Mouse (Mus musculus) liver, adult 2 months (tissue): ENCODE data around the gene Btk. TPM values are rescaled to one million over a fixed set of nuclear protein-coding genes. Genes with fewer than 3 reads are reported as not detected.

Experiments used
- DNase-seq: peaks from one replicate; pipeline ENCODE4 v3.0.0-alpha.2; 2011; ENCODE audit warnings: low read depth, low spot score; ENCODE audit errors: extremely low read depth
- H3K27ac ChIP-seq: fragments of 200-500 bp; replicated peaks from 2 replicates; pipeline ENCODE4 v1.5.1; 2012; ENCODE audit warnings: low read depth, mild to moderate bottlenecking, control low read depth, inconsistent platforms, low read length; ENCODE audit not compliant: insufficient read depth
- H3K27me3 ChIP-seq: fragments of 200-500 bp; 2 replicates; pipeline ENCODE4 v1.6.1; 2012; ENCODE audit warnings: mild to moderate bottlenecking, moderate library complexity, low read length, inconsistent platforms; ENCODE audit not compliant: control insufficient read depth, insufficient read depth
- H3K36me3 ChIP-seq: fragments of 200-500 bp; 2 replicates; pipeline ENCODE4 v1.6.1; 2012; ENCODE audit warnings: low read length, inconsistent platforms; ENCODE audit not compliant: control insufficient read depth, insufficient read depth
- H3K4me1 ChIP-seq: fragments of 200-500 bp; 2 replicates; pipeline ENCODE4 v1.6.1; 2011; ENCODE audit warnings: low read length; ENCODE audit not compliant: control insufficient read depth, insufficient read depth
- H3K4me3 ChIP-seq: fragments of 200-500 bp; 2 replicates; pipeline ENCODE4 v1.5.1; 2011; ENCODE audit warnings: low read depth, mild to moderate bottlenecking, control low read depth, low read length, moderate library complexity; ENCODE audit not compliant: insufficient read depth
- H3K79me2 ChIP-seq: fragments of 200-500 bp; 2 replicates; pipeline ENCODE4 v1.6.1; 2012; ENCODE audit warnings: inconsistent platforms, mild to moderate bottlenecking, low read length, moderate library complexity; ENCODE audit not compliant: control insufficient read depth, insufficient read depth
- H3K9ac ChIP-seq: fragments of 200-500 bp; 2 replicates; pipeline ENCODE4 v1.6.1; 2012; ENCODE audit warnings: low read depth, mild to moderate bottlenecking, control low read depth, inconsistent platforms, low read length
- CTCF ChIP-seq: fragments of 200-500 bp; IDR thresholded peaks from 2 replicates; pipeline ENCODE4 v1.5.1; 2011; ENCODE audit warnings: low read depth, low read length, control low read depth
- POLR2A ChIP-seq: fragments of 200-500 bp; IDR thresholded peaks from 2 replicates; pipeline ENCODE4 v1.6.1; 2011; ENCODE audit warnings: low read length, control low read depth; ENCODE audit not compliant: insufficient read depth; ENCODE audit errors: extremely low read depth
- WGBS: fragments of 180-500 bp; shearing (Covaris S2); methylation state at CpG from one replicate; pipeline ENCODE4 v1.1.7; 2018; 5-methylcytosine and 5-hydroxymethylcytosine counted together
- polyA plus RNA-seq: library from polyadenylated mRNA; depleted of rRNA; stranded (reverse); fragments of >200 nt; gene quantifications from 2 replicates; pipeline ENCODE4 v1.2.3, GENCODE M21; 2012
- total RNA-seq: library from RNA; depleted of rRNA; stranded (reverse); fragments of >200 nt; gene quantifications from 2 replicates; pipeline ENCODE4 v1.2.3, GENCODE M21; 2014

Btk gene
- total and polyA plus RNA-seq, 2 experiments = 0.35 to 0.83 TPM

GRCm38 (mm10) chrX:134601380-134602120 is 18.2 kb upstream of the Btk start:
- no peaks in the 10 kb centered on the region for H3K36me3 ChIP-seq
- WGBS = under 1% methylated on average over 35 of the region's 43 CpGs
- no peaks in the 10 kb centered on the region for H3K27me3 ChIP-seq
- peak overlapping the region; percentile 91 for H3K4me3 ChIP-seq
- H3K4me1 ChIP-seq = peaks cover 3% of the 10 kb centered on the region
- H3K79me2 ChIP-seq = no peaks in the 10 kb centered on the region; the same call in 1 of the 2 replicates
- TF ChIP-seq CTCF (no peak), POLR2A (no peak)
- peak overlapping the region; percentile 86 for H3K9ac ChIP-seq
- H3K27ac ChIP-seq = peak overlapping the region; percentile 82
- peak; percentile 27 for DNase-seq

GRCm38 (mm10) chrX:134600659-134601379 is 17.4 kb upstream of the Btk start, which contains the start of the genes Gla and Hnrnph2:
Gene Gla (minus strand): TSS chrX:134601125.
Gene Hnrnph2 (plus strand): TSS chrX:134601179.
- WGBS = 0% methylated on average over 33 of the region's 33 CpGs

GRCm38 (mm10) chrX:134599922-134600565 is 16.7 kb upstream of the Btk start:
- no peak overlapping the region for H3K27ac ChIP-seq
- no peaks in the 10 kb centered on the region for H3K27me3 ChIP-seq
- peaks cover 3% of the 10 kb centered on the region for H3K4me1 ChIP-seq
- WGBS = 6% methylated on average over 10 of the region's 10 CpGs
- no peak for DNase-seq
- H3K4me3 ChIP-seq = no peak overlapping the region; the same call in 1 of the 2 replicates
- no peak overlapping the region; the same call in 1 of the 2 replicates for H3K9ac ChIP-seq
- H3K79me2 ChIP-seq = no peaks in the 10 kb centered on the region; the same call in 1 of the 2 replicates
- TF ChIP-seq CTCF (no peak), POLR2A (no peak)
- H3K36me3 ChIP-seq = no peaks in the 10 kb centered on the region

More at GRCm38 (mm10) chrX:134600659-134601379, 17.4 kb upstream of the Btk start, which contains the start of the genes Gla and Hnrnph2:
- Histone ChIP-seq H3K4me3 (peak within 1 kb of the TSS; percentile 91), H3K4me1 (peaks cover 3% of the 10 kb centered on the region), H3K36me3 (no peaks in the 10 kb centered on the region), H3K9ac (peak within 1 kb of the TSS; percentile 86), H3K27me3 (no peaks in the 10 kb centered on the region), H3K27ac (peak within 1 kb of the TSS; percentile 82), H3K79me2 (no peaks in the 10 kb centered on the region; the same call in 1 of the 2 replicates)
- DNase-seq = peak; percentile 95
- TF ChIP-seq CTCF (no peak), POLR2A (0 out of 2 replicates have a peak, but pooled peaks have one; percentile 10)

- H3K9ac ChIP-seq = no peak overlapping the region
- H3K36me3 ChIP-seq = peaks cover 13% of the 10 kb centered on the region
- 22% methylated on average over 5 of the region's 5 CpGs for WGBS
- peaks cover 3% of the 10 kb centered on the region; the same call in 1 of the 2 replicates for H3K4me1 ChIP-seq
- no peaks in the 10 kb centered on the region for H3K79me2 ChIP-seq
- H3K4me3 ChIP-seq = no peak overlapping the region
- H3K27me3 ChIP-seq = no peaks in the 10 kb centered on the region
- TF ChIP-seq POLR2A (no peak), CTCF (no peak)
- no peak for DNase-seq
- H3K27ac ChIP-seq = no peak overlapping the region
Measured at GRCm38 (mm10) chrX:134589836-134590235, 6.5 kb upstream of the Btk start.

- 98% methylated on average over 3 of the region's 3 CpGs for WGBS
- TF ChIP-seq CTCF = no peak
- no peak for TF ChIP-seq POLR2A
- Histone ChIP-seq H3K36me3 (peaks cover 13% of the 10 kb centered on the region), H3K79me2 (no peaks in the 10 kb centered on the region), H3K27me3 (no peaks in the 10 kb centered on the region), H3K9ac (no peak overlapping the region), H3K27ac (no peak overlapping the region), H3K4me3 (no peak overlapping the region), H3K4me1 (peaks cover 3% of the 10 kb centered on the region; the same call in 1 of the 2 replicates)
- DNase-seq = no peak
Measured at GRCm38 (mm10) chrX:134588997-134589396, 5.6 kb upstream of the Btk start.
